Mouse (Mus musculus) embryonic fibroblast, embryonic 13.5 days (primary cell): ENCODE measurements around the gene Hoxb6.

ENCODE experiments used
- CTCF ChIP-seq: IDR thresholded peaks from 2 replicates; pipeline ENCODE4 v1.5.1; 2011; ENCODE audit warnings: mild to moderate bottlenecking, control low read depth, low read length, moderate library complexity, borderline replicate concordance; ENCODE audit not compliant: insufficient read depth
- POLR2A ChIP-seq: IDR thresholded peaks from 2 replicates; pipeline ENCODE4 v1.6.1; 2011; ENCODE audit warnings: low read depth, mild to moderate bottlenecking, control low read depth, low read length, moderate library complexity

DNA sequence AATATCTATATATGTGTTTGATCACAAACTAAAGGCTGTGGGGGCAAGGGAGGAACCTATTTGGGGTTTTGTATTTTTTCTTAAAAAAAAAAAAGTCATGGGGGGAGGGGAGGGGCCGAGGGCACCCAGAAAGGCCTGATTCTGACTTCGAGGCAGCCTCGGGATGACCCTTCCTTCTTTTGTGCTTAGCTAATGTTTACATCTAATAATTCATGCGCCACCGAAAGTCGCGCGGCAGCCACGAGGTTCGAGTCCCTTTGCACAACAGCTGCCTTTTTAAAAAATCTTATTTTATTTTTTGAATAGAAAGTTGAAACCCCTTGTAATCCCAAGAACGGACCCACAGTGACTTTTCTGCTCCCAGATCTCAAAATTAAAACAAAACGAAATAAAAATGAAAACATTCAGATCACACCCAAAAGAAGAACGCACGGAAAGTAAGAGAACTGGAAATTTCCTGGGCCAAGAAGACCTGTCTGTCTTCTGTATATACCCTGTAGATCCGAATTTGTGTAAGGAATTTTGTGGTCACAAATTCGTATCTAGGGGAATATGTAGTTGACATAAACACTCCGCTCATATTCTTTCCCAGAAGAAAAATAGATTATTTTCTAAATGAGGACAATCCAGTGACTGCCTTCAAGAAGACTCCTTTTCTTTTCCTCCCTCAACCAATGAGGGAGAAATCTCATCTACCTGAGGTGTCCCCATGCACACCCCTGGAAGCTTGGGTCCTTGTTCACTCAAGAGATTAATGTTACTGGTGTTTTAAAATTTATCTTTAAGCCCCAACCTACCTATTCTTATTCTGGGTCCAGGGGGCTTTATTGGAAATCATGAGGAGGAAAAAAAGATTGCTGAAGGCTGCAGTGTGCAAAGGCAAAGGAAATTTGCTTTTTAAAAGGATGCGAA, 24.7 kb downstream of the Hoxb6 start:
- no peak for TF ChIP-seq CTCF
- no peak for TF ChIP-seq POLR2A
